Mouse (Mus musculus) adrenal gland, postnatal 10 days (tissue): Measurements from ENCODE around the gene Pi4ka. TPM values are rescaled to one million over a fixed set of nuclear protein-coding genes. Genes with fewer than 3 reads are reported as not detected.
A peak's percentile ranks its signal among the peaks of the same experiment; 100 is the strongest.
"Not testable (repeated sequence)": the region's sequence is repeated elsewhere in the genome, so short reads cannot be mapped to it uniquely, and the experiment has no call there.

ENCODE experiments used
- DNase-seq: peaks from one replicate; pipeline ENCODE4 v3.0.0; 2021; ENCODE audit warnings: mixed read lengths
- total RNA-seq, 2 experiments: library from RNA; stranded (reverse); gene quantifications; 2 replicates each; pipeline ENCODE4 v1.2.3; 2021

The Pi4ka gene
- total RNA-seq, 2 experiments from 2014 or later: 61.7 to 73.1 TPM

DNA sequence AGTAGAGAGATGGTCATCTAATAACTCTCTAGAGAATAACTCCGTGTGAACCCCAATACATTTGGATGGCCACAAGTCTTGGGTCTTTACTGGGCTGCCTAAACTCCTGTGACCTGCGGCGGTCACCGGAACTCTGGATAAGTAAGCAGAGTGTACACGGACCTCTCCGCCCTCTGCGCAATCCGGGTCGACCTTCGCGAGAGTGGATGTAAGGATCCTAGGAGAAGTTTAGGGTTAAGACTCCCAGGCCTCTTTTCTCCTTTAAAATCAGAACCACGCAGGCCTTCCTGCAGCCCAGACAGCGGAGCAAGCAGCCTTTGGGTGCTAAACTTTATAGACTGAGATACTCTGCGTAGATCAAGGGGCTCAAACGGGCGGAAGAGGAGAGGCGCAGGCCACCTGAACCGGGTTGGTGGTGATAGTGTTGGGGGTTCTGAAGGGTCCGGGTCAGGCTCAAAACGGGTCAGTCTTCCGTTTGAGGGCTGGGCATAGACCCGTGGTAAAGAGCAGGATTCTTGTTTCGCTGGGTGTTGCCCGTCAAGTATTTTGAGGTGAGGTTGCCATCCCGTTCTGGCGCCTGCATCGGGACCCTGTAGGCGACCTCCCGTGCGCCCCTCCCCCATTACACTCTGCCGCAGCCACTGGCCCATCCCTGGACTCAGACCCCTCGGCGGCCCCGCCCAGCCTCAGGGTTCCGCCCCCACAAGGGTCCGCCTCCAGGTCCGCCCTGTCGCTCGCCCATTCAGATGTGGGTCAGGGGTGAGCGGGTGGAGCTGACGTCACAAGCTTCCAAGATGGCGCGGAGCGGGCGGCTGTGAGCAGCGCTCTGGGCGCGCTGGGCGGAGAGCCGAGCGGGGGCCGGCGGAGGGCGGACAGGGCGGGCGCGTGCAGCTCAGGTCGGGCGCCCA, 173.1 kb downstream of the Pi4ka start, which contains the start of gene Hic2:
Hic2 (plus strand) TSS at position 779 of the 908 bp plus-strand sequence.
- DNase-seq: peak; percentile 97

DNA sequence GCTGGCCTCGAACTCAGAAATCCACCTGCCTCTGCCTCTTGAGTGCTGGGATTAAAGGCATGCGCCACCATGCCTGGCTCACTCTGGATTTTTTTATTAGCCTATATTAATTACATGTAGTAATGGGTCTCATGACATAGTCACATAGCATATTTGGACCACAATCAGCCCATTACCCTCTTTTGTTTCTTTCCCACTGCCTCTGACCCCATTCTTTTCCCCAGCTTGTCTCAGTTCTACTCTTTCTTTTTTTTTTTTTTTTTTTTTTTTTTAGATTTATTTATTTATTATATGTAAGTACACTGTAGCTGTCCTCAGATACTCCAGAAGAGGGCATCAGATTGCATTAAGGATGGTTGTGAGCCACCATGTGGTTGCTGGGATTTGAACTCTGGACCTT, 174.6 kb downstream of the Pi4ka start:
- DNase-seq: not testable (repeated sequence)

Other genes starting within 250 kb of the Pi4ka start
- gene Ube2l3, start 203.7 kb downstream of the Pi4ka start, total RNA-seq: 100 to 1,000 TPM; 163 to 176 TPM
- gene Rimbp3, start 197.7 kb downstream of the Pi4ka start, total RNA-seq: under 1 TPM in 1 of 2 experiments, not detected in 1; 0.06 TPM
- gene Hic2, start 172.7 kb downstream of the Pi4ka start, total RNA-seq: 1 to 10 TPM; 3.2 to 3.3 TPM
- 10 to 100 TPM in 1 of 2 experiments, 1 to 10 TPM in 1; 6.2 to 11.9 TPM for gene Tmem191c, start 130.2 kb downstream of the Pi4ka start, total RNA-seq
- 100 to 1,000 TPM in 1 of 2 experiments, 10 to 100 TPM in 1; 50.5 to 111 TPM for gene Serpind1, start 74.9 kb downstream of the Pi4ka start, total RNA-seq
- 10 to 100 TPM; 19.8 to 19.9 TPM for gene Snap29, start 328 bp downstream of the Pi4ka start, total RNA-seq
- 10 to 100 TPM; 28.5 to 31.7 TPM for gene Crkl, start 45.7 kb upstream of the Pi4ka start, total RNA-seq
- 1 to 10 TPM; 3.6 to 4.5 TPM for gene Aifm3, start 83.3 kb upstream of the Pi4ka start, total RNA-seq
- 10 to 100 TPM; 60.1 to 70.9 TPM for gene Lztr1, start 102.4 kb upstream of the Pi4ka start, total RNA-seq
- gene Thap7, start 124.8 kb upstream of the Pi4ka start, total RNA-seq: 10 to 100 TPM; 27.1 to 28.4 TPM
- under 1 TPM; 0.48 to 0.58 TPM for gene Lrrc74b, start 154.9 kb upstream of the Pi4ka start, total RNA-seq
- gene P2rx6, start 155.6 kb upstream of the Pi4ka start, total RNA-seq: under 1 TPM; 0.69 to 0.97 TPM
- 1 to 10 TPM; 5.5 to 9.0 TPM for gene Slc7a4, start 176.9 kb upstream of the Pi4ka start, total RNA-seq
- 10 to 100 TPM; 24.4 to 28.0 TPM for gene Smpd4, start 213.0 kb upstream of the Pi4ka start, total RNA-seq
- 1 to 10 TPM; 2.5 to 3.2 TPM for gene Ccdc74a, start 240.2 kb upstream of the Pi4ka start, total RNA-seq